Mouse (Mus musculus) C2C12 (cell line): ENCODE measurements around the gene Ankrd52. TPM values are rescaled to one million over a fixed set of nuclear protein-coding genes. Genes with fewer than 3 reads are reported as not detected.

Experiments
- H3K27me3 ChIP-seq: one replicate; pipeline ENCODE4 v1.6.1; 2011; ENCODE audit not compliant: control insufficient read depth, insufficient read depth, insufficient read length
- H3K36me3 ChIP-seq: one replicate; pipeline ENCODE4 v1.6.1; 2011; ENCODE audit not compliant: control insufficient read depth, insufficient read depth
- H3K4me3 ChIP-seq: one replicate; pipeline ENCODE4 v1.5.1; 2011; ENCODE audit warnings: mild to moderate bottlenecking, control low read depth; ENCODE audit not compliant: poor library complexity, insufficient read depth, severe bottlenecking
- H3K79me2 ChIP-seq: one replicate; pipeline ENCODE4 v1.6.1; 2011; ENCODE audit not compliant: control insufficient read depth, insufficient read depth
- H3K79me3 ChIP-seq: one replicate; pipeline ENCODE4 v1.6.1; 2011; ENCODE audit warnings: low read depth, control low read depth
- H3ac ChIP-seq: one replicate; pipeline ENCODE3; 2011; ENCODE audit warnings: low read depth; ENCODE audit not compliant: control insufficient read depth, insufficient read length
- CEBPB ChIP-seq: IDR thresholded peaks from one replicate; pipeline ENCODE4 v1.6.1; 2011; ENCODE audit warnings: low read depth, mild to moderate bottlenecking, control low read depth, moderate library complexity
- CTCF ChIP-seq: IDR thresholded peaks from one replicate; pipeline ENCODE4 v1.5.1; 2011; ENCODE audit not compliant: control insufficient read depth, insufficient read depth, insufficient read length
- FOSL1 ChIP-seq: IDR thresholded peaks from one replicate; pipeline ENCODE4 v1.8.0; 2011; ENCODE audit warnings: mild to moderate bottlenecking, low read length; ENCODE audit not compliant: poor library complexity, insufficient read depth, severe bottlenecking
- MAX ChIP-seq: IDR thresholded peaks from one replicate; pipeline ENCODE4 v1.6.1; 2011; ENCODE audit warnings: mild to moderate bottlenecking, control low read depth
- MYOD1 ChIP-seq: IDR thresholded peaks from one replicate; pipeline ENCODE4 v1.6.1; 2011; ENCODE audit warnings: low read depth; ENCODE audit not compliant: control insufficient read depth, insufficient read length
- MYOG ChIP-seq: IDR thresholded peaks from one replicate; pipeline ENCODE4 v1.6.1; 2011; ENCODE audit not compliant: control insufficient read depth, insufficient read length; ENCODE audit errors: extremely low read depth
- USF1 ChIP-seq: IDR thresholded peaks from one replicate; pipeline ENCODE4 v1.6.1; 2011; ENCODE audit warnings: low read depth, mild to moderate bottlenecking, control low read depth, moderate library complexity
- polyA plus RNA-seq: library from polyadenylated mRNA; unstranded; fragments of >200 nt; fragmentation: generic; extraction: Trizol; gene quantifications from one replicate; pipeline ENCODE4 v1.2.1, GENCODE M21; 2012; ENCODE audit warnings: missing spikeins

The Ankrd52 gene
- polyA plus RNA-seq, 1 experiment: 35.9 TPM

GRCm38 (mm10) chr10:128413076-128413475 lies 36.2 kb downstream of the Ankrd52 start:
- H3K4me3 ChIP-seq: no peak overlapping the region
- H3K36me3 ChIP-seq: peaks cover 45% of the 10 kb centered on the region
- peaks cover 46% of the 10 kb centered on the region for H3K79me3 ChIP-seq
- H3ac ChIP-seq: no peak overlapping the region
- no peak for TF ChIP-seq USF1
- no peak for TF ChIP-seq MAX
- TF ChIP-seq MYOD1: no peak
- TF ChIP-seq CEBPB: no peak
- no peak for TF ChIP-seq MYOG
- TF ChIP-seq CTCF: no peak
- no peak for TF ChIP-seq FOSL1
- H3K27me3 ChIP-seq: no peaks in the 10 kb centered on the region
- H3K79me2 ChIP-seq: peaks cover 80% of the 10 kb centered on the region

DNA sequence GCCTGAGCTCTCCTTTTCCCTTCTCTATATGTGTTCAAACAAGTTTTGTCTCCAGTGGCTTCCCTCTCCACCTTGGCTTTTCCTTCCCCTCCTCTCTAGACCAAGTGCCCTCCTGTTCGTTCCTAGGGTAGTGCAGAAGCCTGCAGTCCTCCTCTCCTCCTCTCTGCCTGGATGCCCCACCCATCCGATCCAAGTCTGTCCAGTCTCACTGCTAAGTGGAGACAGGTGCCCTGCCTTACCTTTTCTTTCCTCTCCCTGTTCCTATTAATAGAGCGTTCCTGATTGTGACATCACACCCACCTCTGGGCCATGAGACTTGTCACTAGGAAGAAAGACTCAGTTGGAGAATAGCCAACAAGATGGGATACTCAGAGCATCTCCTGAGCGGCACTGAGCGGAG lies 37.9 kb downstream of the Ankrd52 start:
- Histone ChIP-seq H3K4me3 (no peak overlapping the region), H3ac (no peak overlapping the region), H3K27me3 (no peaks in the 10 kb centered on the region), H3K36me3 (peaks cover 54% of the 10 kb centered on the region), H3K79me3 (peaks cover 47% of the 10 kb centered on the region), H3K79me2 (peaks cover 69% of the 10 kb centered on the region)
- TF ChIP-seq MAX (no peak), CTCF (no peak), CEBPB (no peak), USF1 (no peak), MYOD1 (no peak), MYOG (no peak), FOSL1 (no peak)

DNA sequence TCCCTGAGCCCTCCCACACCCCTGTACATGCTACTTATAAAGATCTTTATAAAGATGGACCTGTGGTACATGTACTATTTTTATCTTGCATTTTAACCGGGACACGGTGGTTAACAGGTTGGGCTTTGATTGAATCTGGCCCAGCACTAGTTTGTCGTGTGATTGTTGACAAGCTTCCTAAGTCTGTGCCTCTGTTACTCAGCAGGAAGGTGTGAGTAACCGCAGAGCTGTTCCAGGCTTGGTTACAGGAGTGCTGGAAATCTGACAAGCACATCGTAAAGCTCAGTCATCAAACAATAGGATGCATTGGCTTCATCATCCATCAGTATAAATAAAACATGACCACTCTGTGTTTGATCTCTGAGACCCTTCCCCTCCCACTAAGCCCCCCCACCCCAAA lies 45.5 kb downstream of the Ankrd52 start:
- no peaks in the 10 kb centered on the region for H3K27me3 ChIP-seq
- TF ChIP-seq CEBPB (no peak), CTCF (no peak), MYOG (no peak), MYOD1 (no peak), USF1 (no peak), FOSL1 (no peak), MAX (no peak)
- H3ac ChIP-seq: no peak overlapping the region
- H3K4me3 ChIP-seq: no peak overlapping the region
- peaks cover 17% of the 10 kb centered on the region for H3K79me2 ChIP-seq
- peaks cover 58% of the 10 kb centered on the region for H3K36me3 ChIP-seq
- H3K79me3 ChIP-seq: peaks cover 4% of the 10 kb centered on the region

GRCm38 (mm10) chr10:128424604-128425003 lies 47.7 kb downstream of the Ankrd52 start:
- H3K79me2 ChIP-seq: peaks cover 5% of the 10 kb centered on the region
- H3K4me3 ChIP-seq: no peak overlapping the region
- H3K27me3 ChIP-seq: no peaks in the 10 kb centered on the region
- peaks cover 58% of the 10 kb centered on the region for H3K36me3 ChIP-seq
- no peak overlapping the region for H3ac ChIP-seq
- peaks cover 2% of the 10 kb centered on the region for H3K79me3 ChIP-seq
- TF ChIP-seq MYOG: no peak
- no peak for TF ChIP-seq MAX
- no peak for TF ChIP-seq CEBPB
- TF ChIP-seq FOSL1: no peak
- TF ChIP-seq CTCF: no peak
- no peak for TF ChIP-seq MYOD1
- TF ChIP-seq USF1: no peak

GRCm38 (mm10) chr10:128425260-128425659 lies 48.3 kb downstream of the Ankrd52 start:
- Histone ChIP-seq H3K4me3 (no peak overlapping the region), H3K79me2 (peaks cover 5% of the 10 kb centered on the region), H3ac (no peak overlapping the region), H3K36me3 (peaks cover 65% of the 10 kb centered on the region), H3K27me3 (no peaks in the 10 kb centered on the region), H3K79me3 (peaks cover 2% of the 10 kb centered on the region)
- no peak for TF ChIP-seq CEBPB
- TF ChIP-seq MAX: no peak
- TF ChIP-seq CTCF: no peak
- no peak for TF ChIP-seq MYOD1
- no peak for TF ChIP-seq FOSL1
- TF ChIP-seq MYOG: no peak
- TF ChIP-seq USF1: no peak

DNA sequence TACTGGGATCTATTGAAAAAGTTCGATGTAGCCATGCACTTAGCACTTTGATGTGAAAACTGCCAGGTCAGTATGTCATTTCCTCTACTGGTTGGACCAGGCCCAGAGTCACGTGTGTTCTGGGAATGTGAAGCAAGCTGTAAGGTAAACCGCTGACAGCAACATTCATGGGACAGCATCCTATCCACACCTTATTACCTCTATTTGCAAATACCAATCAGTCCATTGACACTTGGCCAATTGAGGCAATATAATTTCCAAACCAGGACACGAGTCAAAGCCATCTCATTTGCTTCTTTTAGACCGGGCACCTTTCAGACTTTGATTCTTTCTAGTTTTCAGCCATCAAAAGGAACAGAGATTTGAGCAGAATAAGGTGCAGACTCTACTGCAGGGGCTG lies 52.1 kb downstream of the Ankrd52 start:
- H3K79me3 ChIP-seq: peaks cover 1% of the 10 kb centered on the region
- no peaks in the 10 kb centered on the region for H3K27me3 ChIP-seq
- peaks cover 10% of the 10 kb centered on the region for H3K79me2 ChIP-seq
- H3K36me3 ChIP-seq: peaks cover 57% of the 10 kb centered on the region
- TF ChIP-seq CTCF (no peak), MYOD1 (no peak), FOSL1 (no peak), MAX (no peak), USF1 (no peak), MYOG (no peak), CEBPB (no peak)
- no peak overlapping the region for H3K4me3 ChIP-seq
- H3ac ChIP-seq: no peak overlapping the region

- H3K4me3 ChIP-seq: no peak overlapping the region
- peaks cover 54% of the 10 kb centered on the region for H3K36me3 ChIP-seq
- H3K79me3 ChIP-seq: peaks cover 1% of the 10 kb centered on the region
- peaks cover 10% of the 10 kb centered on the region for H3K79me2 ChIP-seq
- H3ac ChIP-seq: no peak overlapping the region
- TF ChIP-seq MYOD1: no peak
- TF ChIP-seq MAX: no peak
- no peak for TF ChIP-seq USF1
- no peak for TF ChIP-seq CEBPB
- TF ChIP-seq MYOG: no peak
- TF ChIP-seq CTCF: no peak
- TF ChIP-seq FOSL1: no peak
- no peaks in the 10 kb centered on the region for H3K27me3 ChIP-seq
These were observed 52.5 kb downstream of the Ankrd52 start for GRCm38 (mm10) chr10:128429454-128429853.
